22 mouse cellular contexts compared by ENCODE assay signal in the genomic region with DNA sequence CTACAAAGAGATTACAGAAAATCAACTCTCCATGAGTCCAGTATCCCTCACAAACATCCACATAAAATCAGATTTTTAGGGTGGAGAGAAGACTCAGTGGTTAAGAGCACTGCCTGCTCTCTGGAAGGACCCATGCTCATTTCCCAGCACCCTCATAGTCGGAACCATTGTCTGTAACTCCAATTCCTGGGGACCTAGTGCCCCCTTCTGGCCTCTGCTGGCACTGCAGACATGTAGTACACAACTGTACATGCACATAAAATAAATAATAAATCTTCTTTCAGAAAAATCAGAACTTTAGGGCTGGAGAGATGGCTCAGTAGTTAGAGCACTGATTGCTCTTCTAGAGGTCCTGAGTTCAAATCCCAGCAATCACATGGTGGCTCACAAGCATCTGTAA. TPM values are rescaled to one million over a fixed set of nuclear protein-coding genes. Genes with fewer than 3 reads are reported as not detected.
A peak's percentile ranks its signal among the peaks of the same experiment; 100 is the strongest.
DNase-seq lines count a peak whose midpoint lies in the region; ATAC-seq and TF ChIP-seq lines count a peak whose summit lies in the region.
"Had no signal": no experiment of that assay in that cellular context is flagged by ENCODE, and none has a peak within 500 bp of the region (broad histone marks: within the 10 kb centered on the region; RNA-seq: fewer than 3 reads in every experiment).

No protein-coding gene starts in this region.

- no peak for ATAC-seq in liver, embryonic 14.5 days (ENCODE audit: insufficient read depth)
- no peak for ATAC-seq in liver, embryonic 11.5 days (replicated peaks; ENCODE audit: low FRiP score)
- ATAC-seq: inflammation-experienced regulatory T-cells, adult 6 months had no signal

- no peak overlapping the region for H3K27ac ChIP-seq in cerebellum, adult 2 months (ENCODE audit: insufficient read depth, low read length)
- no peak overlapping the region for H3K27ac ChIP-seq in liver, embryonic 14.5 days
- no peak overlapping the region for H3K27ac ChIP-seq in liver, embryonic 11.5 days (ENCODE audit: low read depth, low read length)
- no peak overlapping the region for H3K27ac ChIP-seq in bone marrow, adult 2 months (ENCODE audit: control insufficient read depth, insufficient read depth, low read depth, low read length, poor library complexity)
- no peak overlapping the region for H3K27ac ChIP-seq in embryonic facial prominence, embryonic 10.5 days (replicated peaks)
- H3K27ac ChIP-seq: hindbrain, embryonic 10.5 days; neural tube, embryonic 13.5 days; stomach, embryonic 15.5 days had no signal

- no peaks in the 10 kb centered on the region for H3K4me1 ChIP-seq in cerebellum, adult 2 months (ENCODE audit: control insufficient read depth, insufficient read depth, low read length)
- peaks cover 0 to 2% of the 10 kb centered on the region in 2 experiments; a peak in 1 of 4 replicates for H3K4me1 ChIP-seq in liver, embryonic 14.5 days (replicated peaks; ENCODE audit: control insufficient read depth in 2 of 2, insufficient read depth in 2 of 2, low read length in 1 of 2)
- no peaks in the 10 kb centered on the region for H3K4me1 ChIP-seq in liver, embryonic 11.5 days (replicated peaks; ENCODE audit: control insufficient read depth, insufficient read depth, low read length)
- H3K4me1 ChIP-seq in bone marrow, adult 2 months (ENCODE audit: control insufficient read depth, insufficient read depth, low read length): peaks cover 4% of the 10 kb centered on the region
- H3K4me1 ChIP-seq in embryonic facial prominence, embryonic 10.5 days: peaks cover 31% of the 10 kb centered on the region

- intact Hi-C loops in left cerebral cortex, postnatal 36 days (cut with DNase I): no loop called here

- DNase-seq in cerebellum, adult 2 months: no peak
- no peak for DNase-seq in cerebellum, adult 18-20 months
- no peak for DNase-seq in liver, embryonic 14.5 days (ENCODE audit: low read depth in 3 of 3, low spot score in 3 of 3)
- DNase-seq in liver, embryonic 11.5 days (ENCODE audit: low spot score): no peak
- peak; percentile 37 to 43 for DNase-seq in B cell, adult 2 months
- no peak for DNase-seq in embryonic facial prominence, embryonic 10.5 days (ENCODE audit: low spot score)
- DNase-seq in left cerebral cortex, postnatal 36 days (ENCODE audit: low spot score in 2 of 2): no peak
- DNase-seq: cerebellum, adult 11-12 months; kidney, postnatal 10 days; layer of hippocampus, adult 9-11 months; left cerebral cortex, postnatal 4 days had no signal

- H3K4me3 ChIP-seq in cerebellum, adult 2 months (replicated peaks; ENCODE audit: insufficient read depth, low read depth, low read length): no peak overlapping the region
- H3K4me3 ChIP-seq in liver, embryonic 14.5 days (ENCODE audit: insufficient read depth in 1 of 2, low read depth in 2 of 2, low read length in 2 of 2): no peak overlapping the region
- no peak overlapping the region for H3K4me3 ChIP-seq in liver, embryonic 11.5 days (ENCODE audit: low read depth, low read length)
- no peak overlapping the region for H3K4me3 ChIP-seq in bone marrow, adult 2 months (replicated peaks; ENCODE audit: control insufficient read depth, low read depth, low read length)
- H3K4me3 ChIP-seq in embryonic facial prominence, embryonic 10.5 days: no peak overlapping the region
- H3K4me3 ChIP-seq: hindbrain, embryonic 10.5 days; neural tube, embryonic 13.5 days; stomach, embryonic 15.5 days had no signal

- no peaks in the 10 kb centered on the region; the same call in 1 of the 2 replicates for H3K9me3 ChIP-seq in liver, embryonic 14.5 days (ENCODE audit: control insufficient read depth, low read length)
- H3K9me3 ChIP-seq in liver, embryonic 11.5 days (ENCODE audit: control insufficient read depth, low read length): peaks cover 5% of the 10 kb centered on the region
- peaks cover 5% of the 10 kb centered on the region for H3K9me3 ChIP-seq in embryonic facial prominence, embryonic 10.5 days
- H3K9me3 ChIP-seq: neural tube, embryonic 13.5 days; stomach, embryonic 15.5 days had no signal

- no peak for TF ChIP-seq POLR2A in cerebellum, adult 2 months (IDR thresholded peaks at IDR 0.05; ENCODE audit: borderline replicate concordance, insufficient read depth, low read length)
- no peak for TF ChIP-seq POLR2A in bone marrow, adult 2 months (IDR thresholded peaks at IDR 0.05; ENCODE audit: borderline replicate concordance, control insufficient read depth, low read depth, low read length)

- no peaks in the 10 kb centered on the region for H3K27me3 ChIP-seq in cerebellum, adult 2 months (ENCODE audit: control insufficient read depth, insufficient read depth, low read length)
- no peaks in the 10 kb centered on the region for H3K27me3 ChIP-seq in liver, embryonic 14.5 days (ENCODE audit: control insufficient read depth, insufficient read depth, low read length)
- H3K27me3 ChIP-seq in liver, embryonic 11.5 days (replicated peaks; ENCODE audit: control insufficient read depth, insufficient read depth, low read length): peaks cover 8% of the 10 kb centered on the region
- H3K27me3 ChIP-seq in embryonic facial prominence, embryonic 10.5 days (replicated peaks; ENCODE audit: low read depth, poor library complexity, severe bottlenecking): peaks cover 52% of the 10 kb centered on the region
- H3K27me3 ChIP-seq: stomach, embryonic 15.5 days had no signal

- TF ChIP-seq EP300 in liver, embryonic 14.5 days (IDR thresholded peaks at IDR 0.05; ENCODE audit: low read depth): no peak

- no peaks in the 10 kb centered on the region for H3K36me3 ChIP-seq in liver, embryonic 14.5 days (replicated peaks; ENCODE audit: control insufficient read depth, insufficient read depth, low read depth)
- no peaks in the 10 kb centered on the region for H3K36me3 ChIP-seq in liver, embryonic 11.5 days (ENCODE audit: control insufficient read depth, insufficient read depth, low read length)
- no peaks in the 10 kb centered on the region for H3K36me3 ChIP-seq in embryonic facial prominence, embryonic 10.5 days (replicated peaks)
- H3K36me3 ChIP-seq: hindbrain, embryonic 10.5 days; neural tube, embryonic 13.5 days; stomach, embryonic 15.5 days had no signal

- H3K4me2 ChIP-seq in liver, embryonic 14.5 days (ENCODE audit: low read depth): no peak overlapping the region
- H3K4me2 ChIP-seq in liver, embryonic 11.5 days: no peak overlapping the region
- H3K4me2 ChIP-seq: neural tube, embryonic 13.5 days; stomach, embryonic 15.5 days had no signal

- H3K9ac ChIP-seq in liver, embryonic 14.5 days (replicated peaks): no peak overlapping the region
- no peak overlapping the region for H3K9ac ChIP-seq in liver, embryonic 11.5 days (ENCODE audit: low read depth, low read length)
- H3K9ac ChIP-seq: neural tube, embryonic 13.5 days; stomach, embryonic 15.5 days had no signal

- peak; percentile 7; the same call in 1 of the 2 replicates for TF ChIP-seq CTCF in cerebellum, adult 2 months (IDR thresholded peaks at IDR 0.05; ENCODE audit: borderline replicate concordance, insufficient read depth, low read depth, low read length)
- TF ChIP-seq CTCF in liver, embryonic 14.5 days (IDR thresholded peaks at IDR 0.05; ENCODE audit: low read depth): peak; percentile 45
- peak; percentile 42 for TF ChIP-seq CTCF in bone marrow, adult 2 months (IDR thresholded peaks at IDR 0.05; ENCODE audit: control insufficient read depth, insufficient read depth, low read length)

- 95% methylated on average over 1 of the region's 1 CpGs for WGBS in cerebellum, adult 2 months
- 75% methylated on average over 1 of the region's 1 CpGs for WGBS in liver, embryonic 14.5 days (ENCODE audit: insufficient replicate concordance)
- 70% methylated on average over 1 of the region's 1 CpGs for WGBS in liver, embryonic 11.5 days
- WGBS in bone marrow, adult 2 months: 68% methylated on average over 1 of the region's 1 CpGs
- WGBS in embryonic facial prominence, embryonic 10.5 days: 97% methylated on average over 1 of the region's 1 CpGs

RNA-seq across cellular contexts. Expression of a gene that starts 58.0 kb away (rescaled TPM):
- polyA plus RNA-seq in cerebellum, adult 2 months (2012; rRNA removed): not detected in 2 replicates
- polyA plus RNA-seq in liver, embryonic 14.5 days (2012; rRNA removed): 4.8 and 5.6 TPM in 2 replicates
- polyA plus RNA-seq in liver, embryonic 14.5 days (2014; fragmentation: Nextera tagmentation; extraction: Ambion mirVana): 2.1 and 2.8 TPM in 2 replicates
- polyA plus RNA-seq in liver, embryonic 11.5 days (2014; fragmentation: Nextera tagmentation; extraction: Ambion mirVana): 1.3 and 1.5 TPM in 2 replicates
- polyA plus RNA-seq in bone marrow, adult 2 months (2011; ENCODE audit: insufficient read depth, insufficient read length, low replicate concordance, missing spikeins): 0.22 TPM in 1 of 2 replicates, not detected in the other
- polyA plus RNA-seq in embryonic facial prominence, embryonic 10.5 days (2016; fragmentation: Nextera tagmentation; extraction: Ambion mirVana): not detected in 2 replicates
- total RNA-seq in left cerebral cortex, postnatal 36 days (2021): not detected
- total RNA-seq: left cerebral cortex, postnatal 4 days; megakaryocyte, adult 5-6 weeks had no signal
- polyA plus RNA-seq: cortical plate, adult 2 months; embryonic facial prominence, embryonic 14.5 days; forebrain, embryonic 11.5 days; gonadal fat pad, adult 2 months; heart, embryonic 14.5 days; hindbrain, embryonic 10.5 days; inflammation-experienced regulatory T-cells, adult 6 months; neural tube, embryonic 13.5 days had no signal

Comparison
In these comparisons a context has a peak if more than half of its experiments do, and no peak if none do; other contexts are left out.
1. DNase-seq: peak in B cell, adult 2 months (2 of 2); none in cerebellum, adult 2 months (0 of 2), cerebellum, adult 18-20 months (0 of 2), liver, embryonic 14.5 days (0 of 3), liver, embryonic 11.5 days (single experiment), embryonic facial prominence, embryonic 10.5 days (single experiment) and left cerebral cortex, postnatal 36 days (0 of 2).
2. Peak in every context shown above with its lines, with median percentiles within 50 percentile points of each other: CTCF ChIP-seq.